Mouse (Mus musculus) gastrocnemius, adult 2 months (tissue): ENCODE measurements at regions not wholly inside any gene's neighbourhood (a gene's known extent, or its start where the extent isn't known, plus 50 kb on each side); places are given as distances from the start of the nearest gene placed in this dataset.

Experiments
- DNase-seq: peaks from one replicate; pipeline ENCODE4 v3.0.0; 2022
- H3K27ac ChIP-seq: fragments of 200-600 bp; 2 replicates; pipeline ENCODE4 v1.8.1; 2022; ENCODE audit warnings: mild to moderate bottlenecking
- H3K4me3 ChIP-seq: fragments of 200-600 bp; 2 replicates; pipeline ENCODE4 v1.8.1; 2022; ENCODE audit warnings: mild to moderate bottlenecking, moderate library complexity
- CTCF ChIP-seq: fragments of 200-600 bp; IDR thresholded peaks from 2 replicates; pipeline ENCODE4 v1.8.1; 2022; ENCODE audit warnings: antibody characterized with exemption, mild to moderate bottlenecking, moderate library complexity
- intact Hi-C: fragments of 180-260 bp; cut with DNase I; formaldehyde crosslinking; loops from one replicate; pipeline ENCODE4 v1.15.1; 2025

GRCm38 (mm10) chr3:143586653-143587052 lies 618.4 kb downstream of the Lmo4 start:
- Histone ChIP-seq H3K27ac (no peak overlapping the region), H3K4me3 (no peak overlapping the region)
- TF ChIP-seq CTCF: no peak
- intact Hi-C loops: no loop called here
- no peak for DNase-seq

GRCm38 (mm10) chr3:143584692-143585603 lies 620.1 kb downstream of the Lmo4 start:
- H3K27ac ChIP-seq: no peak overlapping the region
- no peak for DNase-seq
- intact Hi-C loops: no loop called here

GRCm38 (mm10) chr3:143576338-143577007 lies 628.5 kb downstream of the Lmo4 start:
- H3K4me3 ChIP-seq: no peak overlapping the region
- intact Hi-C loops: no loop called here
- no peak overlapping the region for H3K27ac ChIP-seq
- TF ChIP-seq CTCF: no peak
- no peak for DNase-seq

More at GRCm38 (mm10) chr3:143584692-143585603, 620.1 kb downstream of the Lmo4 start:
- no peak for TF ChIP-seq CTCF
- no peak overlapping the region for H3K4me3 ChIP-seq

GRCm38 (mm10) chr3:143575737-143576136 lies 629.3 kb downstream of the Lmo4 start:
- Histone ChIP-seq H3K4me3 (no peak overlapping the region), H3K27ac (no peak overlapping the region)
- DNase-seq: no peak
- intact Hi-C loops: no loop called here
- TF ChIP-seq CTCF: no peak

GRCm38 (mm10) chr3:143574035-143574864 lies 630.8 kb downstream of the Lmo4 start:
- intact Hi-C loops: no loop called here
- Histone ChIP-seq H3K4me3 (no peak overlapping the region), H3K27ac (peak overlapping the region; percentile 31)
- TF ChIP-seq CTCF: no peak
- no peak for DNase-seq

GRCm38 (mm10) chr3:143569930-143570329 lies 635.1 kb downstream of the Lmo4 start:
- no peak for TF ChIP-seq CTCF
- intact Hi-C loops: no loop called here
- H3K4me3 ChIP-seq: no peak overlapping the region
- no peak for DNase-seq
- no peak overlapping the region for H3K27ac ChIP-seq

GRCm38 (mm10) chr3:143565067-143565466 lies 640.0 kb downstream of the Lmo4 start:
- DNase-seq: no peak
- intact Hi-C loops: no loop called here
- H3K27ac ChIP-seq: no peak overlapping the region
- no peak for TF ChIP-seq CTCF
- H3K4me3 ChIP-seq: no peak overlapping the region

GRCm38 (mm10) chr3:143542811-143543210 lies 661.0 kb upstream of the Pkn2 start:
- intact Hi-C loops: no loop called here
- H3K27ac ChIP-seq: no peak overlapping the region
- no peak for TF ChIP-seq CTCF
- DNase-seq: no peak
- no peak overlapping the region for H3K4me3 ChIP-seq

GRCm38 (mm10) chr3:143527982-143528381 lies 646.2 kb upstream of the Pkn2 start:
- DNase-seq: no peak
- H3K27ac ChIP-seq: no peak overlapping the region
- intact Hi-C loops: no loop called here
- H3K4me3 ChIP-seq: no peak overlapping the region
- no peak for TF ChIP-seq CTCF

- no peak overlapping the region for H3K27ac ChIP-seq
- TF ChIP-seq CTCF: no peak
- intact Hi-C loops: no loop called here
- DNase-seq: no peak
- H3K4me3 ChIP-seq: no peak overlapping the region
These were observed 645.5 kb upstream of the Pkn2 start for GRCm38 (mm10) chr3:143527274-143527673.

- no peak for DNase-seq
- intact Hi-C loops: no loop called here
- Histone ChIP-seq H3K27ac (no peak overlapping the region), H3K4me3 (no peak overlapping the region)
- no peak for TF ChIP-seq CTCF
These were observed 630.9 kb upstream of the Pkn2 start for GRCm38 (mm10) chr3:143512517-143513249.

GRCm38 (mm10) chr3:143509531-143509930 lies 627.7 kb upstream of the Pkn2 start:
- H3K4me3 ChIP-seq: no peak overlapping the region
- H3K27ac ChIP-seq: no peak overlapping the region
- intact Hi-C loops: loop anchor here (5.0 kb wide), 1 partner anchor 733 kb away; no protein-coding TSS in a partner anchor
- TF ChIP-seq CTCF: no peak
- DNase-seq: no peak
